Mouse (Mus musculus): ENCODE data around the gene Atp2a3. TPM values are rescaled to one million over a fixed set of nuclear protein-coding genes. Genes with fewer than 3 reads are reported as not detected.
A peak's percentile ranks its signal among the peaks of the same experiment; 100 is the strongest.

Atp2a3 gene
- polyA plus RNA-seq, 1 experiment from 2014 or later = 2.0 TPM

DNA sequence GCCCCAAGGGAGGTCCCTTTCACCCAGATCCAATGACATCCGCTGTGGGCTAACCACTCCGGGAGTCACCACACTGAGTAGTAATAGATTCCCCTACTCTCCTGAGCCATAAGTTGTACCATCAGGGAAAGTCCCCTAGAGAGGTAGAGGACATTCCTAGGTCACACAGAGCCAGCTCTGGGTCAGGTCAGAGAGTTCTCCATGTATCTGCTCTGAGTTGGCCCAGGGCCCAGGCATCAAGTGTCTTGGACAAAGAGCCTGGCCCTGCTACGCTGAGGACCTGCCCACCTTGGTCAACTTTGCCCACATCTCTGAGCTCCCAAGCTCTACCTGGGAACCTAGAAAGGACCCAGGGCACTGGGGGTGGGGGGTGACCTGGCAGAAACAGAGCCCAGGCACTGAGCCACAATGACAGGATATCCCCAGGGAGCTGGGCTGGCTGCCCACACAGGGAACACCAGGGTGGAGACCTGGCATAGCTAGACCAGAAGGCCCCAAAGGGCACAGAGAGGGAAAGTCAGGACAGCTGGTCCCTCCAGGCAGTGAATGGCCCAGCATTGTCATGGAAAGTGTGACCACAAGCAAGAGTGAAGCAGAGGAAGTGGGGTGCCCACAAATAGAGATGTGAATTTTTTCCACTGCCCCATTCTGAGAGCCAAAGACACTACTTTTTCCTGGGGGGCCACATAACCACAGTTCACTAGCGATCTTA, 7.4 kb upstream of the Atp2a3 start:
- H3K27ac ChIP-seq = no peak overlapping the region

DNA sequence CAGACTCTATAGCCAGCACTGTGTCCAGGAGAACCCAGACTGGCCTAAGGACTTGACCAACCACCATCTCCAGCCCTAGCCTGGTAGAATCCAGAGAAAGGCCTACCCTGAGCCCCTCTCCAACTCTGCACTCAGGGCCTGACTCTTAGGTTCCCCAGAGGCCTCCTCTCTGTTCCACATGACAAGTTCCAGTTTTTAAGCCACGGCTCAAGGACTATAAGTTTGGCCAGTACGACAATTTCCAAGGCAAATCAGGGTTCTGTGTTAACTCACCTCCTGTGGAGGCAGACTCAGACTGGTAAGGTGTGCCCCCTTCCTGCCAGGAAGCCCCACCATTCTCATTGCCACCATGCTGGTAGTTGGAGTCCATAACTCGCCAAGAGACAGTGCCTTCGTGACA, 6.8 kb upstream of the Atp2a3 start:
- no peak overlapping the region for H3K4me2 ChIP-seq (replicated peaks)
- ATAC-seq (ENCODE audit: low FRiP score) (no peak), DNase-seq (ENCODE audit: low spot score) (no peak)
- WGBS = 85% methylated on average over 4 of the region's 4 CpGs
- H3K27me3 ChIP-seq (ENCODE audit: control insufficient read depth, insufficient read depth, low read length) = peaks cover 3% of the 10 kb centered on the region
- no peak overlapping the region for H3K27ac ChIP-seq
- no peak overlapping the region for H3K9ac ChIP-seq
- no peaks in the 10 kb centered on the region for H3K9me3 ChIP-seq (ENCODE audit: control insufficient read depth, low read length)
- H3K4me3 ChIP-seq (replicated peaks; ENCODE audit: low read length) = no peak overlapping the region
- no peaks in the 10 kb centered on the region for H3K36me3 ChIP-seq (replicated peaks; ENCODE audit: control insufficient read depth, insufficient read depth)
- no peaks in the 10 kb centered on the region for H3K4me1 ChIP-seq (replicated peaks; ENCODE audit: control insufficient read depth, insufficient read depth, low read length)

More for the DNA sequence above, 7.4 kb upstream of the Atp2a3 start:
- Histone ChIP-seq H3K9me3 (ENCODE audit: control insufficient read depth, low read length) (no peaks in the 10 kb centered on the region), H3K4me2 (replicated peaks) (no peak overlapping the region), H3K27me3 (ENCODE audit: control insufficient read depth, insufficient read depth, low read length) (no peaks in the 10 kb centered on the region), H3K4me3 (replicated peaks; ENCODE audit: low read length) (no peak overlapping the region), H3K9ac (no peak overlapping the region), H3K4me1 (replicated peaks; ENCODE audit: control insufficient read depth, insufficient read depth, low read length) (no peaks in the 10 kb centered on the region), H3K36me3 (replicated peaks; ENCODE audit: control insufficient read depth, insufficient read depth) (no peaks in the 10 kb centered on the region)
- DNase-seq (ENCODE audit: low spot score) (no peak), ATAC-seq (ENCODE audit: low FRiP score) (no peak)
- 91% methylated on average over 4 of the region's 4 CpGs for WGBS

DNA sequence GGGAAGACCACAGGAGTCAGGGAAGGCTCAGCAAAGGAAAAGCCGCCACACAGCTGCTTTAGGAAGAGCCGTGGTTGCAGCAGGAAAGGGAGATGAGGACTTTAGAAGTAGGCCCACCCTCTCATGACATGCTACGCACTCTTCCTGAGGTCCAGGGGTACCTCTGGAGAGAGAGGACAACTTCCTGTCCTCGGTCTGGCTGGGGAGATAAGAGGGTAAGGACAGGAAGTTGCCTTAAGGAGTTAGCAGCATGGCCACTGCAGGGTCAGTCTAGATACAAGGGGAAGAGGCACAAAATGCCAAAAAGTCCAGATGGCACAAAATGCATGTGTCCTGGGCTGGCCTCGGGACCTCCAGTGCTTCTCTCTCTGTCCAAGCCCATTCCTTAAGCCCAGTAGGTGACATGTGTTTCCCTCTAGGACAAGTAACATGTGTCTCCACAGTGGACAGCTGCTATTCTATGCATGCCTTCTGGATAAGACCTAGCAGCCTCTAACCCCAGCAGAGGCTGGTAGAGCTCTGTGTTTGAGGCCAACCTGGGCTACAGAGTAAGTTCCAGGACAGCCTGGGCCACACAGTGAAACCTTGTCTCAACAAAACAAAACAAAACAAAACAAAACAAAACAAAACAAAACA, 5.5 kb upstream of the Atp2a3 start:
- Histone ChIP-seq H3K36me3 (replicated peaks; ENCODE audit: control insufficient read depth, insufficient read depth) (no peaks in the 10 kb centered on the region), H3K27me3 (ENCODE audit: control insufficient read depth, insufficient read depth, low read length) (peaks cover 15% of the 10 kb centered on the region), H3K9me3 (ENCODE audit: control insufficient read depth, low read length) (no peaks in the 10 kb centered on the region), H3K4me3 (replicated peaks; ENCODE audit: low read length) (no peak overlapping the region), H3K27ac (no peak overlapping the region), H3K4me1 (replicated peaks; ENCODE audit: control insufficient read depth, insufficient read depth, low read length) (no peaks in the 10 kb centered on the region), H3K9ac (no peak overlapping the region), H3K4me2 (replicated peaks) (no peak overlapping the region)
- DNase-seq (ENCODE audit: low spot score) = no peak
- 80% methylated on average over 5 of the region's 5 CpGs for WGBS
- no peak for ATAC-seq (ENCODE audit: low FRiP score)

DNA sequence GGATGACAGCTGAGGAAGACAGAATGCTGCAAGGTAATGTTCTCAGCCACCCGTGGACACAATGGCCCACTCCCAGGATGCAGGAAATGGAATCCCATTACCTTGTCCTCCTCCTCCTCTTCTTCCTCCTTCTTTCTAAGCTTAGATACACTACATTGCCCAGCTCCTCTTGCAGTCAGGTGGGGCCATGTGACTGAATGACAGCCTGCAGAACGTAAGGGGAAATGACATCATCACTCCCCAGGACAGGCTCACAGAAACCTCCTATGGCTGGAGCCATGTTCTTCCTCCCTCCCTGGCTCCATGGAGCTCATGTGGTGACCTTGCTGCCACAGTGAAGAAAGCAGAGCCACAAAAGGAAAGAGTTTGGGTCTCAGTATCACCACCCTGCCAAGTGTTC, 3.7 kb upstream of the Atp2a3 start:
- Histone ChIP-seq H3K4me1 (replicated peaks; ENCODE audit: control insufficient read depth, insufficient read depth, low read length) (no peaks in the 10 kb centered on the region), H3K9ac (no peak overlapping the region), H3K27ac (no peak overlapping the region), H3K27me3 (ENCODE audit: control insufficient read depth, insufficient read depth, low read length) (peaks cover 32% of the 10 kb centered on the region), H3K36me3 (replicated peaks; ENCODE audit: control insufficient read depth, insufficient read depth) (no peaks in the 10 kb centered on the region), H3K4me2 (replicated peaks) (no peak overlapping the region), H3K9me3 (ENCODE audit: control insufficient read depth, low read length) (no peaks in the 10 kb centered on the region), H3K4me3 (replicated peaks; ENCODE audit: low read length) (no peak overlapping the region)
- ATAC-seq (ENCODE audit: low FRiP score) (no peak), DNase-seq (ENCODE audit: low spot score) (no peak)
- WGBS = 59% methylated on average over 2 of the region's 2 CpGs

DNA sequence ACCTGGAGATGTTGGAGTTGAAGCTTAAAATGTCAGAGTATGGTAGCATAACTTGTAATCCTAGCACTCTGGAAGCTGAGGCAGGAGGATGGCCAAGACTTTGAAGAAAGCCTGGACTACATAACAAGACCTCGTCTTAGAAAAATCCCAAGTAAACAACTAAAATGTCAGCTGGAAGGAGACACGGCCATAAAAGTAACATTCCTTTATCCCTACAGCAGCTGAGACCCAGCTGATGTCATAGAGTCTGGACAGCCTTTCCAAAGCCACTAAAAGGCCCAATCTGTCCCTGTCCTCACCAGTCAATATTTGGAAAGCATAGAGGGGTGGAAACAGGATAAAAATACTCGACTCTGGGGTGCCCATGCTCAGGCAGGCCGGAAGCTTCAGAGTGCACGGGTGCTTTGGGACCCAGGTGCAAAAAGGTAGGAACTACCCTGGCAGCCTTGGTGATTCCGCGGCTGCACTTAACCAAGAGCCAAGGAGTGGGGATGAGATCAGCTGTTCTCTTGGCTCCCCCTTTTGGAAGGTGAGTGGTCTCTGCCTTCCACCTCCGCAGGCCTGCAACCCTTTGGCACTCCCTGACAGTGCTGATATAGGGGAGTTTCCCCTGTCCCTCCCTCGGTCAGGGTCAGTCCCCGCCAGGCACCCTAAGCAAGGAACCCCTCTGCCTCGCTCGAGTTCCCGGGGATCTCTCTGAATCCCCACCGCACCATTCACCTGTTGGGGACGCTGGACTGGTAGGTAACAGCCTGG, 867 bp upstream of the Atp2a3 start:
- Histone ChIP-seq H3K27ac (no peak overlapping the region), H3K4me1 (replicated peaks; ENCODE audit: control insufficient read depth, insufficient read depth, low read length) (no peaks in the 10 kb centered on the region), H3K4me3 (replicated peaks; ENCODE audit: low read length) (no peak overlapping the region), H3K9me3 (ENCODE audit: control insufficient read depth, low read length) (no peaks in the 10 kb centered on the region), H3K36me3 (replicated peaks; ENCODE audit: control insufficient read depth, insufficient read depth) (no peaks in the 10 kb centered on the region), H3K4me2 (replicated peaks) (no peak overlapping the region), H3K27me3 (ENCODE audit: control insufficient read depth, insufficient read depth, low read length) (peaks cover 45% of the 10 kb centered on the region), H3K9ac (no peak overlapping the region)
- DNase-seq (ENCODE audit: low spot score) (no peak), ATAC-seq (ENCODE audit: low FRiP score) (no peak)
- 19% methylated on average over 15 of the region's 15 CpGs for WGBS

DNA sequence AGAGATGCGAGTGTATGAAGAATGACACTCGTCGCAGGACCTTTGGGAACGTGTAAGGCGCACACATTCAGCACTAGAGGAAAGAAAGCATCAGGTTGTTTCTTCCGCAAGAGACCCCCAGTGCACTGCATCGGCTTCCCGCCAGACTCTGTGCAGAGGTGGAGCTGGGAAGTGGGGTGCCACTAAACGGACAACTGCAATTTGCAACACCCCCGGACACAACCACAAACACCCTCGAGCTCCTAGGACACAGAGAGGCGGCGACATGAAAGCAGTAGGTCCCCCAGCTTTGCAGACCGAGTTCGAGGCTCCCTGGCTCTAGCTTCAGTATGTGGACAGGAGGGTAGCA, 272 bp upstream of the Atp2a3 start:
- 3% methylated on average over 15 of the region's 15 CpGs for WGBS
- no peaks in the 10 kb centered on the region for H3K36me3 ChIP-seq (replicated peaks; ENCODE audit: control insufficient read depth, insufficient read depth)
- no peak for DNase-seq (ENCODE audit: low spot score)
- no peak overlapping the region for H3K27ac ChIP-seq
- H3K9ac ChIP-seq = no peak overlapping the region
- no peaks in the 10 kb centered on the region for H3K9me3 ChIP-seq (ENCODE audit: control insufficient read depth, low read length)
- peak overlapping the region; percentile 19 for H3K4me3 ChIP-seq (replicated peaks; ENCODE audit: low read length)
- ATAC-seq (ENCODE audit: low FRiP score) = no peak
- no peaks in the 10 kb centered on the region for H3K4me1 ChIP-seq (replicated peaks; ENCODE audit: control insufficient read depth, insufficient read depth, low read length)
- H3K27me3 ChIP-seq (ENCODE audit: control insufficient read depth, insufficient read depth, low read length) = peaks cover 45% of the 10 kb centered on the region
- H3K4me2 ChIP-seq (replicated peaks) = peak overlapping the region; percentile 38

DNA sequence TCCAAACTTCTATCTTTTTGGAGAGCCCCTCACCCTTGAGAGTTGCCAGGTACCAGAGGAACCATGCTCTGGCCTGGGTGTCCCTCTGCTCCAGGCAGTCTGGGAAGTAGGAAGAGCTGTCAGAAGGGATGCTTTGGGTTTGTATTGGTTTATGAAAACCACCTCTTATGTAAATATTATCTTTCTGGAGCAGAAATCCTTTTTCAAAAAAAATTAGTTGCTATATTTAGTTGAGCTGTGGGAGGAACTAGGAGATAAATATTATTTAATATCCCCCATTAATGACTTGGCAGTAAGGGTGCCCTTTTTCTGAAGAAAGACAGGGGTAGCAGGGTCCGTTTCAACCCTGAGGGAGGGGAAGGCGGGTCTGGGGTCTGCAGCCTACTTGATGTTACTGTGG, 1.4 kb downstream of the Atp2a3 start:
- WGBS = 83% methylated on average over 2 of the region's 2 CpGs
- H3K36me3 ChIP-seq (replicated peaks; ENCODE audit: control insufficient read depth, insufficient read depth) = no peaks in the 10 kb centered on the region
- ATAC-seq (ENCODE audit: low FRiP score) = no peak

DNA sequence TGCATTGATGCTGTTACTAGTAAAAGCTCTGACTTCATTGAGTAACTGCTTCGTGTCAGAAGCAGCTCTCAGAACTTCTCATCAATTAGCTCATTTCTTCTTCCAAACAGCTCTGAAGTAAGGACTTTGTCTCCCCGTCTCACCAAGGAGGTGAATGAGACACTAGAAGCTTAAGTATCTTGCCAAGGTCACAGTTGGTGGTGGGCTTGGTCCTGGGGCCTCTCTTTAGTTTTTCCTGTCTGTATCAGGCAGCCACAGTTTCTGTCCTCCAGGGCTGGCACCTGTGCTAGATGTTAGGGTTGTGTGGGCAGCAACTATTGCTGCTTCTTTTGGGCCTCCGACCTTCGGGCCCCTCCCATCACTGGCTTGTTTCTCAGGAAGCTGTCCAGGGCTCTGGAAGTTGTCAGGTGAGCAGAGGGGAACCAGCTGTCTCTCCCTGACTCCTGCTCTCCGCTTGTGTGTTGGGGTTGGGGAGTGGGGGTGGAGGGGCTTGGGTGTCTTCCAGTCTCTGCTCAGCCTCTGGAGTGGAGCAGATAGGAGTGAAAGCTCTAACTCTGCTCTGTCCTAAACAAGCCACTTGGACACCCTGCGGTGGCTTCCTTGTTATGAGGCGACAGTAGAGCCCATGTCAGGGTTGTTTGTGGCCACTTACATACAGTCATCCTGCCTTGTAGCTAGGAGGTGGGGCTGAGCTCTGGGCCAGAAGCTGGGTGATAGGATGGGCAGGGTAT, 2.3 kb downstream of the Atp2a3 start:
- H3K4me1 ChIP-seq (replicated peaks; ENCODE audit: control insufficient read depth, insufficient read depth, low read length) = no peaks in the 10 kb centered on the region
- no peak for DNase-seq (ENCODE audit: low spot score)
- no peak for ATAC-seq (ENCODE audit: low FRiP score)
- H3K27ac ChIP-seq = no peak overlapping the region
- H3K27me3 ChIP-seq (ENCODE audit: control insufficient read depth, insufficient read depth, low read length) = peaks cover 45% of the 10 kb centered on the region
- WGBS = 52% methylated on average over 7 of the region's 7 CpGs
- no peaks in the 10 kb centered on the region for H3K36me3 ChIP-seq (replicated peaks; ENCODE audit: control insufficient read depth, insufficient read depth)
- H3K4me3 ChIP-seq (replicated peaks; ENCODE audit: low read length) = no peak overlapping the region
- no peaks in the 10 kb centered on the region for H3K9me3 ChIP-seq (ENCODE audit: control insufficient read depth, low read length)
- no peak overlapping the region for H3K9ac ChIP-seq
- no peak overlapping the region for H3K4me2 ChIP-seq (replicated peaks)

More for the DNA sequence above, 1.4 kb downstream of the Atp2a3 start:
- Histone ChIP-seq H3K27me3 (ENCODE audit: control insufficient read depth, insufficient read depth, low read length) (peaks cover 45% of the 10 kb centered on the region), H3K27ac (no peak overlapping the region), H3K9me3 (ENCODE audit: control insufficient read depth, low read length) (no peaks in the 10 kb centered on the region), H3K4me1 (replicated peaks; ENCODE audit: control insufficient read depth, insufficient read depth, low read length) (no peaks in the 10 kb centered on the region), H3K4me2 (replicated peaks) (no peak overlapping the region), H3K4me3 (replicated peaks; ENCODE audit: low read length) (no peak overlapping the region), H3K9ac (no peak overlapping the region)
- DNase-seq (ENCODE audit: low spot score) = no peak

DNA sequence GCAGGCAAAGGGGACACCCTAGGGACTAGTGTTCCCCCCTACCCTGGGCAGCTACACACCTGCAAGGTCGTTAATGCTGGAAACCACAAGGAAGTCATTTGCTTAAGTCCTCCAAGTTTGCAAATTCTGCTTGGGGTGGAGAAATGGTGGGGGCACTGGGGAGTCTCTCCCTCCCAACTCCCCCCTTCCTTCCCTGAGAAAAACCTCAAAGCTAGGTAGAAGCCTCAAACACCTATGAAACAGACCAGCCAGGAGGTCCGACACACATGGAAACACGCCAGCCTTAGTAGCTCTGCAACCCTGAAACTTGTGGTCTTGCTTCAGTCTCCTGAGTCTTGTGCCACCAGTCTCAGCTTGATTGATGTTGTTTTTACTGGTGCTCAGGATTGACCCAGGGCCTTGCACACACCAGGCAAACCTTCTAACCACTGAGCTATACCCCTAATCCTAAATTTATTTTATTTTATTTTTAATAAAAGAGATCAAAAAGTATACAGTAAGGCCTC, 2.9 kb downstream of the Atp2a3 start:
- DNase-seq (ENCODE audit: low spot score) (no peak), ATAC-seq (ENCODE audit: low FRiP score) (no peak)
- no peaks in the 10 kb centered on the region for H3K4me1 ChIP-seq (replicated peaks; ENCODE audit: control insufficient read depth, insufficient read depth, low read length)
- H3K4me3 ChIP-seq (replicated peaks; ENCODE audit: low read length) = no peak overlapping the region
- no peak overlapping the region for H3K9ac ChIP-seq
- 71% methylated on average over 3 of the region's 3 CpGs for WGBS
- H3K27ac ChIP-seq = no peak overlapping the region
- no peak overlapping the region for H3K4me2 ChIP-seq (replicated peaks)
- H3K27me3 ChIP-seq (ENCODE audit: control insufficient read depth, insufficient read depth, low read length) = peaks cover 45% of the 10 kb centered on the region
- H3K36me3 ChIP-seq (replicated peaks; ENCODE audit: control insufficient read depth, insufficient read depth) = no peaks in the 10 kb centered on the region
- H3K9me3 ChIP-seq (ENCODE audit: control insufficient read depth, low read length) = no peaks in the 10 kb centered on the region

Measured in hindbrain, embryonic 14.5 days (tissue).